Mouse (Mus musculus) liver, postnatal 0 days (tissue): ENCODE measurements around the gene Cideb.

Experiments
- CTCF ChIP-seq: sonication (generic); IDR thresholded peaks from 2 replicates; pipeline ENCODE4 v1.5.1; 2016; ENCODE audit warnings: antibody characterized with exemption, low read depth
- EP300 ChIP-seq: IDR thresholded peaks from 2 replicates; pipeline ENCODE4 v1.6.1; 2016; ENCODE audit warnings: antibody characterized with exemption, low read depth, mild to moderate bottlenecking

DNA sequence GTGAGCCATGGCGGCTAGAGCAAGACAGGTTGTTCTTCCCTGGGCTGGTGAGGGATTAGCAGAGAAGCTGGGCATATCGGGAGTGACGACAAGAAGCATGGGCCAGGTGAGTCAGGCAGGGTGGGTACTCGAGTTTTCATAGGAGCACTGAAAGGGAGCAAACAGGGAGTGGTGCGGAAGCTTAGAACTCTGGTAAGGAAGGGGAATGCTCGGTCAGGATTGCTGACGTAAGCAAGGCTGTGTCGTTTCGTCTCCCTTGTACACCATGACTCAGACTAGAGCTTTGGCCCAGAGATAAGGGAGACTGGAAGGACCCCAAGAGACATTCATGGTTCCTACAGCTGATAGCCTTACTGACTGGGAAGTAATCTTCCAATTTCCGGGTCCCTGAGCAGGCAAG, 24.4 kb downstream of the Cideb start:
- no peak for TF ChIP-seq CTCF
- no peak for TF ChIP-seq EP300
